ENCODE assay signal across 8 mouse cellular contexts in the genomic region with DNA sequence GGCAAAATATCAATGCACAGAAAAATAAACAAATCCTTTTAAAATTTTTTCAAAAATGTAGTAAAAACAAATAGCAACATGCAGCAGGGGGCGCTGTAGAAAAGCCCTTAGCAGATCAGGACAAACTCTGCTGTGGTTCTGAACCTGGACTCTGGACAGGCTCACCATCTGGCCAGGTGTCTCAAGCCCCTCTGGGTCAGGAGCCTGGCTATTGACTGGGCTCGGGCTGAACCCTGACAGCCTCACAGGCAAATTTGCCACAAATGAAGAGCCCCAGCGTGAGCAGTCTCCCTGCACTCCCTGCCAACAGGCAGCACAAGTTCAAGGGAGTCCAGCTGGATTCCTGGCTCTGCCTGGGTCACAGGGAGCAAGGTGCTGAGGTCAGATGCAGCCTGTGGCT. TPM values are rescaled to one million over a fixed set of nuclear protein-coding genes. Genes with fewer than 3 reads are reported as not detected.
DNase-seq lines count a peak whose midpoint lies in the region; ATAC-seq lines count a peak whose summit lies in the region.

No protein-coding gene starts in this region.

- no peak for ATAC-seq in erythroblast, adult 5-6 weeks (replicated peaks; ENCODE audit: low FRiP score, poor library complexity, severe bottlenecking)

- DNase-seq in left cerebral cortex, adult 18-20 months (ENCODE audit: low spot score in 2 of 2), result peak; percentile 51 to 69
- no peak for DNase-seq in left cerebral cortex, adult 8-10 months (ENCODE audit: low spot score in 2 of 2)
- peak; percentile 14 for DNase-seq in MN1 (ENCODE audit: low spot score)
- DNase-seq in adrenal gland, postnatal 14 days, result peak; percentile 75
- DNase-seq in gastrocnemius, postnatal 25 days, result peak; percentile 23
- peak; percentile 39 to 54 for DNase-seq in lung, adult 18-20 months
- peak; percentile 72 for DNase-seq in thymus, postnatal 14 days

RNA-seq across cellular contexts. Expression of a gene that starts 20.0 kb away (rescaled TPM):
- total RNA-seq in left cerebral cortex, adult 18-20 months (2021), result 10 to 100 TPM in 1 of 2 experiments, 1 to 10 TPM in 1; 9.6 to 10.2 TPM
- 10 to 100 TPM in 3 of 4 experiments, 1 to 10 TPM in 1; 7.6 to 10.2 (median 10.1) TPM for total RNA-seq in left cerebral cortex, adult 8-10 months (2022)
- 54.6 and 55.5 TPM in 2 replicates for total RNA-seq in adrenal gland, postnatal 14 days (2021)
- 10 to 100 TPM; 13.4 to 19.7 TPM for total RNA-seq in gastrocnemius, postnatal 25 days (2021)
- total RNA-seq in erythroblast, adult 5-6 weeks (2015; ENCODE audit: low replicate concordance), result 3.7 and 5.9 TPM in 2 replicates
- total RNA-seq in erythroblast, adult 5-6 weeks (2017; ENCODE audit: low replicate concordance), result 3.7 and 8.4 TPM in 2 replicates

RNA-seq across cellular contexts. Expression of a gene that starts 36.0 kb away (rescaled TPM):
- 100 to 1,000 TPM; 406 to 417 TPM for total RNA-seq in left cerebral cortex, adult 18-20 months (2021)
- total RNA-seq in left cerebral cortex, adult 8-10 months (2022), result 100 to 1,000 TPM; 363 to 417 (median 388) TPM
- 81.9 and 88.8 TPM in 2 replicates for total RNA-seq in adrenal gland, postnatal 14 days (2021)
- total RNA-seq in gastrocnemius, postnatal 25 days (2021), result 10 to 100 TPM; 33.1 to 33.3 TPM
- 4.4 and 24.0 TPM in 2 replicates for total RNA-seq in erythroblast, adult 5-6 weeks (2015; ENCODE audit: low replicate concordance)
- total RNA-seq in erythroblast, adult 5-6 weeks (2017; ENCODE audit: low replicate concordance), result 3.1 and 10.4 TPM in 2 replicates

Comparison
In these comparisons a context has a peak if more than half of its experiments do, and no peak if none do; other contexts are left out.
1. DNase-seq: peak in left cerebral cortex, adult 18-20 months (2 of 2), MN1 (single experiment), adrenal gland, postnatal 14 days (single experiment), gastrocnemius, postnatal 25 days (single experiment), lung, adult 18-20 months (2 of 2) and thymus, postnatal 14 days (single experiment); none in left cerebral cortex, adult 8-10 months (0 of 2).